Mouse (Mus musculus) limb, embryonic 14.5 days (tissue): Measurements from ENCODE around the gene Setd6. TPM values are rescaled to one million over a fixed set of nuclear protein-coding genes. Genes with fewer than 3 reads are reported as not detected.
A peak's percentile ranks its signal among the peaks of the same experiment; 100 is the strongest.

Experiments
- ATAC-seq: fragments of 200-750 bp; cut with Nextera tagmentation; 2 replicates; pipeline ENCODE4 v1.8.0; 2017; ENCODE audit warnings: low read depth, moderate number of reproducible peaks, moderate TSS enrichment; ENCODE audit not compliant: low FRiP score
- DNase-seq: peaks from one replicate; pipeline ENCODE4 v3.0.0-alpha.2; 2015; ENCODE audit warnings: low spot score
- H3K27ac ChIP-seq: fragments of 300-500 bp; sonication (generic); replicated peaks from 2 replicates; pipeline ENCODE4 v1.5.1; 2014; ENCODE audit warnings: low read depth, mild to moderate bottlenecking, low read length, moderate library complexity, mixed read lengths
- H3K27me3 ChIP-seq: fragments of 300-500 bp; sonication (generic); 2 replicates; pipeline ENCODE4 v1.6.1; 2014; ENCODE audit warnings: low read length, mixed read lengths; ENCODE audit not compliant: control insufficient read depth, insufficient read depth
- H3K36me3 ChIP-seq: fragments of 300-500 bp; sonication (generic); 2 replicates; pipeline ENCODE4 v1.6.1; 2014; ENCODE audit warnings: mild to moderate bottlenecking, low read length, moderate library complexity, mixed read lengths; ENCODE audit not compliant: control insufficient read depth, insufficient read depth
- H3K4me1 ChIP-seq: fragments of 300-500 bp; sonication (generic); 2 replicates; pipeline ENCODE4 v1.6.1; 2014; ENCODE audit warnings: antibody characterized with exemption, low read length, mixed read lengths; ENCODE audit not compliant: control insufficient read depth, insufficient read depth
- H3K4me2 ChIP-seq: fragments of 300-500 bp; sonication (generic); replicated peaks from 2 replicates; pipeline ENCODE4 v1.6.1; 2014; ENCODE audit warnings: low read depth, mild to moderate bottlenecking, low read length, moderate library complexity; ENCODE audit not compliant: severe bottlenecking
- H3K4me3 ChIP-seq: fragments of 300-500 bp; sonication (generic); replicated peaks from 2 replicates; pipeline ENCODE4 v1.5.1; 2014; ENCODE audit warnings: low read length
- H3K9ac ChIP-seq: fragments of 300-500 bp; sonication (generic); 2 replicates; pipeline ENCODE4 v1.6.1; 2014; ENCODE audit warnings: mild to moderate bottlenecking, low read depth, low read length, moderate library complexity; ENCODE audit not compliant: severe bottlenecking
- H3K9me3 ChIP-seq: fragments of 300-500 bp; sonication (generic); 2 replicates; pipeline ENCODE4 v1.6.1; 2016; ENCODE audit warnings: low read length; ENCODE audit not compliant: control insufficient read depth
- POLR2A ChIP-seq: fragments of 200-500 bp; IDR thresholded peaks from 2 replicates; pipeline ENCODE4 v1.8.0; 2012; ENCODE audit warnings: inconsistent platforms, mild to moderate bottlenecking, moderate library complexity, borderline replicate concordance; ENCODE audit not compliant: insufficient read depth, insufficient read length; ENCODE audit errors: extremely low read depth
- WGBS: fragments of 180-500 bp; shearing (Covaris S2); extraction: QIAGEN DNeasy Blood & Tissue Kit; methylation state at CpG from one replicate; pipeline ENCODE4 v1.1.7; 2014; 5-methylcytosine and 5-hydroxymethylcytosine counted together
- polyA plus RNA-seq, 2 experiments: library from polyadenylated mRNA; depleted of rRNA in 1 of 2; stranded (reverse) in 1 of 2; unstranded in 1 of 2; fragments of >200 nt; fragmentation: Nextera tagmentation in 1 of 2; extraction: Ambion mirVana in 1 of 2; gene quantifications; 2 replicates each; pipeline versions ENCODE4 v1.2.1 to v1.2.3; 2012 to 2014

The Setd6 gene
- polyA plus RNA-seq, 2 experiments, result 14.7 to 21.5 TPM

DNA sequence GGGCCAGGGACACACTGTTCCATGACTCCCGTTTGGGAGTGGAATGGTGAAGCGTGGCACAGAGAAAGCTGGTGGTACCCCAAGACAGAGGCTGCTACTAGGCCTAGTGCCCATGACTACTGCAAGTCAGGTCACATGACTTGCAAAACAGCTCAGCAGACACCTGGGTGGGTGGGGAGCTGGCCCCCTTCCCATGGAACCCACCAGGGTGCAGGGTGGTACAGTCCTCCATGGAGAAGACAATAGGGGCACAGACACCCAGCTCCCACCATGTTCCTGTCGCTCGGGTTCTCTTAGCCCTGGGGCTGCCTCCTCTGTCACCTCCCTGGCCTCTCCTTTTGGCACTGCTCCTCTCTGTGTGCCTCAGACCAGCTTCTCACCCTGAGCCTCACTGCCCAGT lies 13.9 kb upstream of the Setd6 start:
- Histone ChIP-seq H3K27me3 (no peaks in the 10 kb centered on the region), H3K27ac (no peak overlapping the region), H3K9ac (no peak overlapping the region), H3K9me3 (no peaks in the 10 kb centered on the region), H3K4me2 (no peak overlapping the region), H3K36me3 (no peaks in the 10 kb centered on the region), H3K4me3 (no peak overlapping the region), H3K4me1 (peaks cover 15% of the 10 kb centered on the region)
- TF ChIP-seq POLR2A, result no peak
- DNase-seq (no peak), ATAC-seq (no peak)
- 84% methylated on average over 4 of the region's 4 CpGs for WGBS

DNA sequence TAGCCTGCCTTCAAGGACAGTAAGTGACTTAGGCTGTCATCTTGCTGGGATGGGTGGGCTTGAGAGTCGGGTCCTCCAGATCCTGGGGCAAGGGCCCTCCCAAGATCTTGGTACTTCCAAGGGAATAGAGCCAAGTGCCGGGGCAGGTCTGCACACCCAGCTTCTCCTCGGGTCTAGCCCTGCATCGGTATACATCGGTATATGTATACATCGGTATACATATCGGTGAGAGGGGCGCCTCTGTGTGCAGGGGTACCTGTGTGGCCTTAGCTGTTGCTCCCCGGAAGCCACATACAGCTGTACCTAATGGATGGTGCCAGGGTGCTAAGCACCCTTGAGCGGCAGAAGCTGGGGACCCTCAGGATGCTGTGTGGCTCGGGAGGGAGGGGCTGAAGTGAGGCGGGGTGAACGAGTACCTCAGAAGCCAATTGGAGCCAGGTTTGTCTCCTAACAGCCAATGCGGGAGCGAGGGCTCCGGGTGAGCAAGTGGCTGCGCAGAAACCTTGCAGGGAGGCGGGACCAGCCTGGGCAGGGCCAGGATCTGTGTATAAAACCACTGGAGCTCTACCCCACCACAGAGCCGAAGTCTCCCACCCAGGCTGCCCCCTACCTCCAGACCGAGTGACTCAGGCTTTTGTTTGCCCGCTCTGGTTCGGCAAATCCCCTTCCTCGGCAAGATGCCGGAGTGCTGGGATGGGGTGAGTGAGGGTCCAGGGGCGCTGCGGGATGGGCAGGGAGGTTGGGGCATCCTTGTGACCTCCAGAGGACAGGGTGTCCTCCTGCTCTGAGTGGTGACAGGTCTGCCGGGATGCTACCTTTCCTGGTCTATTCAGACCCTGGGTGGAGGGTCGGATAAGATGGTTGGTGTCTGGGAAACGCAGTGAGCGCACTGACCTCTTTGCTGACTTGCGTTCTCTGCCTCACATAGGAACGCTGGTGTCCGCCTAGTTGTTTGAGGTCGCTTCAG lies 12.9 kb upstream of the Setd6 start:
- Histone ChIP-seq H3K36me3 (no peaks in the 10 kb centered on the region), H3K9me3 (no peaks in the 10 kb centered on the region), H3K27ac (no peak overlapping the region), H3K9ac (peak overlapping the region; percentile 59), H3K4me2 (peak overlapping the region; percentile 97), H3K27me3 (no peaks in the 10 kb centered on the region), H3K4me1 (peaks cover 15% of the 10 kb centered on the region), H3K4me3 (peak overlapping the region; percentile 61)
- DNase-seq, result peak; percentile 94
- peak; percentile 97 for ATAC-seq
- peak; percentile 68; the same call in 1 of the 2 replicates for TF ChIP-seq POLR2A
- under 1% methylated on average over 33 of the region's 34 CpGs for WGBS

DNA sequence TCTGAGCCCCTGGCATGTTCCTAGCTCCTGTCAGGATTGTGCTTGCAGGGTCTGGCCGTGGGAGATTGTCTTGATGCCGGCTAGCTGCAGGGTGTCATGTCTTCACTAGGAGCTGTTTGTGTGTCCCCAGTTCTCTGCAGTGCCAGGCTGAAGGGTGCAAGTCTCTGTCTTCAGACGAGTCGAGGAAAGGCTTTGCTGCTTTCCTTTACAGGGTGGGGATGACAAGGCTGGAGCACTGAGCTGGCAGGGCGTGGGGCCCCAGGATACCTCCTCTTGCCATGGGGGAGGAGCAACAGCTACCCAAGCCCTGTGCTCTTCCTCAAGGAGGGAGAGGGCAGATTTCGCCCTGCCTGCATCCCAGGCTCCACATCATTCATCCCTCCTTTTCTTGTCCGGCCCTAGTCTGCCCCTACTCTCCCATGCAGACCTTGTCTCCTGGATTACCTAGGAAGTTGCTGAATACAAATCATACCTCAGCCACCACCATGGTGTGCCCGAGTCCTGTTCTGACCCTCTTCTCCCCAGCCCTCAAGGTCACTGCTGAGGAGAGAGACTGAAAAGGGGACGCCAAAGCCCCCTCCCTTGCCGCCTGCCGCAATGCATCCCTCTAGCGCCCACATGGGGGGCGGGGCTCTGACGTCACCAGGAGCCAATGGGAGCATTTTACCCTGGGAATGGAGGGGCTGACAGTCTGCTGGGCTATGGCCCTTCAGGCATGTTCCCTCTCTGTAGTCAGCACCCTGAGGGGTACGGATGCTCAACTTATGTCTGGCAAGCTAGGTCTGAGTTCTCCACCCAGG lies 12.0 kb upstream of the Setd6 start:
- H3K4me2 ChIP-seq, result peak overlapping the region; percentile 97
- ATAC-seq (no peak), DNase-seq (peak; percentile 54)
- H3K36me3 ChIP-seq, result no peaks in the 10 kb centered on the region
- peak overlapping the region; percentile 59 for H3K9ac ChIP-seq
- H3K4me1 ChIP-seq, result peaks cover 15% of the 10 kb centered on the region
- no peaks in the 10 kb centered on the region for H3K27me3 ChIP-seq
- WGBS, result 1% methylated on average over 15 of the region's 15 CpGs
- TF ChIP-seq POLR2A, result no peak
- H3K9me3 ChIP-seq, result no peaks in the 10 kb centered on the region
- no peak overlapping the region for H3K27ac ChIP-seq
- H3K4me3 ChIP-seq, result peak overlapping the region; percentile 61

DNA sequence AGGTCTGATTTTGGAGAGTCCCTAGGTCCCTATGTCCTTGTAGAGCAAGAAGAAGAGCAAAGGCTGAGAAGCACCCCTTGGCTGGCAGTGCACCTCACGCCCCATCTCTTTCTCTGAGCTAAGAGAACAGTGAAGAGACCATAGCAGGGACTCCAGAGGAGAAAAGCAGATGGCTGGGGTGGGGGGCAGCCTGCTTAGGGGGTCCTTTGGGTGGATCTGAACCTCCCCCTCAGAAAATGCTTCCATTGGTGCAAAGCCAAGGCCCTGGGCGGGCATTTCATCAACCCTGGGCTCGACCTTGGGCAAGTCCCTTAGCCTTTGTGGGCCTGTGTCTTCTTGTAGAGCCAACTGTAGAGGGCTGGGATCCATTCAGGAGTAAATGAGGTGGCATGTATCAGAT lies 11.1 kb upstream of the Setd6 start:
- DNase-seq, result no peak
- no peaks in the 10 kb centered on the region for H3K27me3 ChIP-seq
- no peak overlapping the region for H3K27ac ChIP-seq
- no peaks in the 10 kb centered on the region for H3K36me3 ChIP-seq
- no peaks in the 10 kb centered on the region for H3K9me3 ChIP-seq
- H3K9ac ChIP-seq, result no peak overlapping the region
- H3K4me2 ChIP-seq, result no peak overlapping the region
- H3K4me3 ChIP-seq, result no peak overlapping the region
- H3K4me1 ChIP-seq, result peaks cover 15% of the 10 kb centered on the region
- TF ChIP-seq POLR2A, result no peak
- 84% methylated on average over 3 of the region's 3 CpGs for WGBS
- no peak for ATAC-seq

DNA sequence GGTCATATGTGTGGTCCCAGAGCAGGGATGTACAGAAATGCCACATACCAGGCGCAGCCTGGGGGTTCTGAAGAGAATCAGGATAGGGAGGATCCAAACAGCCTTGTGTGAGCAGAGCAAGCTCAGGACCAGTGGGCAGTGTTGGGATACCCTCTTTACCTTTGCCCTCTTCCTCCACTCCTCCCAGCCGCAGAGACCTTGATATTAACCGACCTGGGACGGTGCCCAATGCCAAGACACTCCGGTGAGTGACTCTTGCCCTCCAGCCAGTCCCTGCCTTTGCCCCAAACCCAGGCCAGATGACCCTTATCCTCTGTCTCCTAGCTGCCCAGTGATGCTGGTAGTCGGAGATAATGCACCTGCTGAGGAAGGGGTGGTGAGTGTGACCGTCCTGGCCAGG lies 6.1 kb upstream of the Setd6 start:
- 84% methylated on average over 7 of the region's 7 CpGs for WGBS
- peaks cover under 1% of the 10 kb centered on the region; the same call in 1 of the 2 replicates for H3K4me1 ChIP-seq
- ATAC-seq (no peak), DNase-seq (no peak)
- H3K27me3 ChIP-seq, result no peaks in the 10 kb centered on the region
- no peak overlapping the region for H3K9ac ChIP-seq
- no peak overlapping the region for H3K4me3 ChIP-seq
- no peaks in the 10 kb centered on the region for H3K36me3 ChIP-seq
- H3K9me3 ChIP-seq, result no peaks in the 10 kb centered on the region
- no peak for TF ChIP-seq POLR2A
- no peak overlapping the region for H3K27ac ChIP-seq
- H3K4me2 ChIP-seq, result no peak overlapping the region
